Mouse (Mus musculus): ENCODE measurements around the gene Dusp10. TPM values are rescaled to one million over a fixed set of nuclear protein-coding genes. Genes with fewer than 3 reads are reported as not detected.

Dusp10 gene
- polyA plus RNA-seq, 1 experiment = 14.6 TPM

- no peak for TF ChIP-seq USF1 (IDR thresholded peaks at IDR 0.05; ENCODE audit: low read depth)
- TF ChIP-seq MYOD1 (IDR thresholded peaks at IDR 0.05; ENCODE audit: control insufficient read depth in 1 of 3, insufficient read length in 2 of 3, low read depth in 2 of 3) = peak in 2 of 3 experiments; percentile 58 to 69
- Histone ChIP-seq H3K4me2 (ENCODE audit: low read depth) (no peak overlapping the region), H3ac (ENCODE audit: control insufficient read depth, insufficient read length) (no peak overlapping the region), H3K27me3 (ENCODE audit: control insufficient read depth, insufficient read depth, insufficient read length) (no peaks in the 10 kb centered on the region), H3K79me2 (ENCODE audit: control insufficient read depth, insufficient read depth) (no peaks in the 10 kb centered on the region), H3K36me3 (ENCODE audit: control insufficient read depth, insufficient read depth) (no peaks in the 10 kb centered on the region), H3K4me3 (no peak overlapping the region)
Measured at GRCm38 (mm10) chr1:184017606-184018005, 4.5 kb downstream of the Dusp10 start.

GRCm38 (mm10) chr1:184019042-184019721, 6.1 kb downstream of the Dusp10 start:
- H3K36me3 ChIP-seq (ENCODE audit: control insufficient read depth, insufficient read depth) = no peaks in the 10 kb centered on the region
- no peak overlapping the region for H3K4me2 ChIP-seq (ENCODE audit: low read depth)
- TF ChIP-seq USF1 (IDR thresholded peaks at IDR 0.05; ENCODE audit: low read depth) (no peak), MYOG (IDR thresholded peaks at IDR 0.05; ENCODE audit: control insufficient read depth in 1 of 3, insufficient read depth in 1 of 3, insufficient read length in 2 of 3, low read depth in 2 of 3) (no peak), E2F4 (IDR thresholded peaks at IDR 0.05; ENCODE audit: insufficient read depth) (no peak), POLR2A (IDR thresholded peaks at IDR 0.05; ENCODE audit: insufficient read length, low read depth) (no peak), TCF3 (IDR thresholded peaks at IDR 0.05; ENCODE audit: insufficient read length, low read depth) (no peak), TCF12 (IDR thresholded peaks at IDR 0.05; ENCODE audit: insufficient read depth, poor library complexity, severe bottlenecking) (no peak), MAX (IDR thresholded peaks at IDR 0.05; ENCODE audit: low read depth) (no peak), MYOD1 (IDR thresholded peaks at IDR 0.05; ENCODE audit: control insufficient read depth in 1 of 3, insufficient read length in 2 of 3, low read depth in 2 of 3) (no peak), SRF (IDR thresholded peaks at IDR 0.05; ENCODE audit: control insufficient read depth, insufficient read length, low read depth) (no peak), POLR2AphosphoS2 (IDR thresholded peaks at IDR 0.05; ENCODE audit: insufficient read length, low read depth) (no peak), REST (IDR thresholded peaks at IDR 0.05; ENCODE audit: insufficient read depth, insufficient read length) (no peak), CEBPB (IDR thresholded peaks at IDR 0.05; ENCODE audit: insufficient read depth, poor library complexity, severe bottlenecking) (no peak)

DNA sequence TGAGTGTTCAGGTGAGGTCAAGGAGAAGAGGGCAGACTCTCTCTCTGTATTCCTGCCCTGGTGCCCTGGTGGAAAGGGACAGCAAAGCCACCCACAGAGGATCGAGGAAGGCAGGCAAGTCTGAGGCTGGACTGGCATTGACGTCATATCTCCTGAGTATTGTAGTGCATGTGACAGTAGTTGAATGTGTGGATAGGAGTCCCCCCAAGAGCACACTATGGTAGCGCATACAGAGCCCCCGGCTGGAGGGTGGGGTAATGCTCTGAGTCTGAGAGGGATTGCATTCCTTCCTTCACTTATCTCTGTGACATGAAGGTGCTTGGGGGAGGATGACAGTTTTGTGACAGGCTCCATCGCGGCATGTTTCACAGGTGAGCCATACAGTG, 6.6 kb downstream of the Dusp10 start:
- TF ChIP-seq CEBPB (IDR thresholded peaks at IDR 0.05; ENCODE audit: insufficient read depth, poor library complexity, severe bottlenecking) (no peak), POLR2AphosphoS2 (IDR thresholded peaks at IDR 0.05; ENCODE audit: insufficient read length, low read depth) (no peak), MAX (IDR thresholded peaks at IDR 0.05; ENCODE audit: low read depth) (no peak), REST (IDR thresholded peaks at IDR 0.05; ENCODE audit: insufficient read depth, insufficient read length) (no peak), USF1 (IDR thresholded peaks at IDR 0.05; ENCODE audit: low read depth) (no peak), TCF3 (IDR thresholded peaks at IDR 0.05; ENCODE audit: insufficient read length, low read depth) (no peak), MYOG (IDR thresholded peaks at IDR 0.05; ENCODE audit: control insufficient read depth in 1 of 3, insufficient read depth in 1 of 3, insufficient read length in 2 of 3, low read depth in 2 of 3) (no peak), E2F4 (IDR thresholded peaks at IDR 0.05; ENCODE audit: insufficient read depth) (no peak)
- H3K4me3 ChIP-seq = no peak overlapping the region
- H3K79me2 ChIP-seq (ENCODE audit: control insufficient read depth, insufficient read depth) = no peaks in the 10 kb centered on the region
- no peak overlapping the region for H3ac ChIP-seq (ENCODE audit: control insufficient read depth, insufficient read length)
- no peaks in the 10 kb centered on the region for H3K36me3 ChIP-seq (ENCODE audit: control insufficient read depth, insufficient read depth)
- no peaks in the 10 kb centered on the region for H3K27me3 ChIP-seq (ENCODE audit: control insufficient read depth, insufficient read depth, insufficient read length)
- H3K4me2 ChIP-seq (ENCODE audit: low read depth) = no peak overlapping the region

More at GRCm38 (mm10) chr1:184019042-184019721, 6.1 kb downstream of the Dusp10 start:
- no peak overlapping the region for H3K4me3 ChIP-seq
- no peaks in the 10 kb centered on the region for H3K27me3 ChIP-seq (ENCODE audit: control insufficient read depth, insufficient read depth, insufficient read length)
- no peak overlapping the region for H3ac ChIP-seq (ENCODE audit: control insufficient read depth, insufficient read length)
- no peaks in the 10 kb centered on the region for H3K79me2 ChIP-seq (ENCODE audit: control insufficient read depth, insufficient read depth)

GRCm38 (mm10) chr1:184023971-184024370, 10.9 kb downstream of the Dusp10 start:
- Histone ChIP-seq H3K79me2 (ENCODE audit: control insufficient read depth, insufficient read depth) (no peaks in the 10 kb centered on the region), H3K36me3 (ENCODE audit: control insufficient read depth, insufficient read depth) (no peaks in the 10 kb centered on the region), H3K27me3 (ENCODE audit: control insufficient read depth, insufficient read depth, insufficient read length) (no peaks in the 10 kb centered on the region), H3ac (ENCODE audit: control insufficient read depth, insufficient read length) (no peak overlapping the region), H3K4me3 (no peak overlapping the region), H3K4me2 (ENCODE audit: low read depth) (no peak overlapping the region)
- no peak for TF ChIP-seq REST (IDR thresholded peaks at IDR 0.05; ENCODE audit: insufficient read depth, insufficient read length)
- no peak for TF ChIP-seq TCF3 (IDR thresholded peaks at IDR 0.05; ENCODE audit: insufficient read length, low read depth)
- TF ChIP-seq USF1 (IDR thresholded peaks at IDR 0.05; ENCODE audit: low read depth) = no peak
- no peak for TF ChIP-seq SRF (IDR thresholded peaks at IDR 0.05; ENCODE audit: control insufficient read depth, insufficient read length, low read depth)
- no peak for TF ChIP-seq POLR2A (IDR thresholded peaks at IDR 0.05; ENCODE audit: insufficient read length, low read depth)
- TF ChIP-seq POLR2AphosphoS2 (IDR thresholded peaks at IDR 0.05; ENCODE audit: insufficient read length, low read depth) = no peak
- TF ChIP-seq MYOD1 (IDR thresholded peaks at IDR 0.05; ENCODE audit: control insufficient read depth in 1 of 3, insufficient read length in 2 of 3, low read depth in 2 of 3) = no peak

DNA sequence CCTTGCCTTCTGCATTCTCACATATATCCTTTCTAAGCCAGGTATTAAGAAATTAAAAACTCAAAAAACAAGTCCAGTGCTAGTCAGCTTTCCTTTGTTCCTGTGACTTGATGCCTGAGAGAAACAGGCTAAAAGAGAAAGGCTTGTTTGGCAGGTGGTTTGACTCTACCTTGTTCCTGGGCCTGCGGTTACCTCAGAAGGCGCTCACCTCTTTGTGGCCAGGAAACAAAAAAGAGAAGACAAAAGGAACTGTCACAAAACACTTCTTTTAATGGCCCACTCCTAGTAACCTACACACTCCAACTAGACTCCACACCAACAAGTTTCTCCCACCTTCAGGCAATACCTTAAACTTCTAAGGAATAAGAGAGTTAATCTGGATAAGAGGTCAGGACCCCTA, 11.5 kb downstream of the Dusp10 start:
- no peaks in the 10 kb centered on the region for H3K27me3 ChIP-seq (ENCODE audit: control insufficient read depth, insufficient read depth, insufficient read length)
- H3K79me2 ChIP-seq (ENCODE audit: control insufficient read depth, insufficient read depth) = no peaks in the 10 kb centered on the region
- H3ac ChIP-seq (ENCODE audit: control insufficient read depth, insufficient read length) = no peak overlapping the region
- TF ChIP-seq POLR2A (IDR thresholded peaks at IDR 0.05; ENCODE audit: insufficient read length, low read depth) (no peak), MYOG (IDR thresholded peaks at IDR 0.05; ENCODE audit: control insufficient read depth in 1 of 3, insufficient read depth in 1 of 3, insufficient read length in 2 of 3, low read depth in 2 of 3) (no peak)
- no peak overlapping the region for H3K4me2 ChIP-seq (ENCODE audit: low read depth)
- no peak overlapping the region for H3K4me3 ChIP-seq
- H3K36me3 ChIP-seq (ENCODE audit: control insufficient read depth, insufficient read depth) = no peaks in the 10 kb centered on the region

All from myocyte (in vitro differentiated cells).